Mouse (Mus musculus): ENCODE measurements around the gene Lsp1.

DNA sequence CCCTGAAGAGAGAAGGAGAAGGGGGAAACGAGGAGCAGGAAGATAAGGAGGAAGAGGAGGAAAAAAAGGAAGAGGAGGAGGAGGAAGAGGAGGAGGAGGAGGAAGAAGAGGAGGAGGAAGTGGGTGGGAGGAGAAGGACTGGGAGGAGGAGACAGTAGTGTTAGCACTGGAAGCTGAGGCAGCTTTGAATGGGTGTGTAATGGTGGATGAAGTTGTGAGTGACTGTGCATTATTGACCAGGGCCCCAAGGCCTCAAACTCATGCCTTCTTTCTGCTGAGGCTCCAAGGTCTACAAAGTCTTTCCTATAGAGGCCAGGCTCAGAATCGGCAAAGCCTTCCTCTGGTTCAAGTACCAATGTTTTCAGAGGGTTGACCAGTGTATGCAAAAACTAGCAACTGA, 38.8 kb upstream of the Lsp1 start:
- TF ChIP-seq POLR2A (IDR thresholded peaks at IDR 0.05; ENCODE audit: low read depth, low read length) (no peak), CTCF (IDR thresholded peaks at IDR 0.05; ENCODE audit: borderline replicate concordance, insufficient read depth, low read length) (no peak)

Data from embryonic fibroblast, embryonic 13.5 days (primary cell).